Mouse (Mus musculus): ENCODE data around the gene Adcy1.

Adcy1 gene

GRCm38 (mm10) chr11:7136246-7136855, 73.1 kb downstream of the Adcy1 start:
- DNase-seq (ENCODE audit: low read depth), result no peak

GRCm38 (mm10) chr11:7138370-7138769, 75.1 kb downstream of the Adcy1 start:
- no peak for DNase-seq (ENCODE audit: low read depth)

- DNase-seq (ENCODE audit: low read depth), result peak; percentile 41
Measured at GRCm38 (mm10) chr11:7140449-7140848, 77.2 kb downstream of the Adcy1 start.

- peak; percentile 44 for DNase-seq (ENCODE audit: low read depth)
Measured at GRCm38 (mm10) chr11:7142725-7143124, 79.4 kb downstream of the Adcy1 start.

GRCm38 (mm10) chr11:7144369-7144768, 81.1 kb downstream of the Adcy1 start:
- DNase-seq (ENCODE audit: low read depth), result peak; percentile 5

- DNase-seq (ENCODE audit: low read depth), result peak; percentile 62
Measured at GRCm38 (mm10) chr11:7145221-7145620, 81.9 kb downstream of the Adcy1 start.

GRCm38 (mm10) chr11:7147536-7147935, 84.2 kb downstream of the Adcy1 start:
- DNase-seq (ENCODE audit: low read depth), result no peak

- no peak for DNase-seq (ENCODE audit: low read depth)
Measured at GRCm38 (mm10) chr11:7147945-7148344, 84.7 kb downstream of the Adcy1 start.

GRCm38 (mm10) chr11:7149471-7149870, 86.2 kb downstream of the Adcy1 start:
- DNase-seq (ENCODE audit: low read depth), result no peak

GRCm38 (mm10) chr11:7150511-7150910, 87.2 kb downstream of the Adcy1 start:
- no peak for DNase-seq (ENCODE audit: low read depth)

GRCm38 (mm10) chr11:7152371-7152770, 89.1 kb downstream of the Adcy1 start:
- no peak for DNase-seq (ENCODE audit: low read depth)

GRCm38 (mm10) chr11:7153081-7153480, 89.8 kb downstream of the Adcy1 start:
- DNase-seq (ENCODE audit: low read depth), result no peak

- no peak for DNase-seq (ENCODE audit: low read depth)
Measured at GRCm38 (mm10) chr11:7156427-7156826, 93.1 kb downstream of the Adcy1 start.

GRCm38 (mm10) chr11:7158196-7158595, 94.9 kb downstream of the Adcy1 start:
- DNase-seq (ENCODE audit: low read depth), result no peak

GRCm38 (mm10) chr11:7160146-7160545, 96.9 kb downstream of the Adcy1 start:
- DNase-seq (ENCODE audit: low read depth), result no peak

- DNase-seq (ENCODE audit: low read depth), result peak; percentile 11
Measured at GRCm38 (mm10) chr11:7160637-7161101, 97.4 kb downstream of the Adcy1 start.

GRCm38 (mm10) chr11:7161502-7162174, 98.3 kb downstream of the Adcy1 start:
- peak; percentile 34 for DNase-seq (ENCODE audit: low read depth)

- DNase-seq (ENCODE audit: low read depth), result no peak
Measured at GRCm38 (mm10) chr11:7164416-7164815, 101.1 kb downstream of the Adcy1 start.

GRCm38 (mm10) chr11:7169645-7170044, 106.4 kb downstream of the Adcy1 start:
- no peak for DNase-seq (ENCODE audit: low read depth)

- no peak for DNase-seq (ENCODE audit: low read depth)
Measured at GRCm38 (mm10) chr11:7173664-7174063, 110.4 kb downstream of the Adcy1 start.

GRCm38 (mm10) chr11:7178724-7179123, 115.4 kb downstream of the Adcy1 start:
- DNase-seq (ENCODE audit: low read depth), result no peak

- DNase-seq (ENCODE audit: low read depth), result no peak
Measured at GRCm38 (mm10) chr11:7179276-7179675, 116.0 kb downstream of the Adcy1 start.

GRCm38 (mm10) chr11:7182409-7183042, 119.2 kb downstream of the Adcy1 start:
- no peak for DNase-seq (ENCODE audit: low read depth)
